Mouse (Mus musculus) CD4-positive helper T cell, adult 2 months (primary cell): Measurements from ENCODE around the gene E130308A19Rik.

Experiments used
- DNase-seq: peaks from one replicate; pipeline ENCODE4 v3.0.0-alpha.2; 2012; ENCODE audit warnings: low read depth, missing footprints, low spot score

E130308A19Rik gene

DNA sequence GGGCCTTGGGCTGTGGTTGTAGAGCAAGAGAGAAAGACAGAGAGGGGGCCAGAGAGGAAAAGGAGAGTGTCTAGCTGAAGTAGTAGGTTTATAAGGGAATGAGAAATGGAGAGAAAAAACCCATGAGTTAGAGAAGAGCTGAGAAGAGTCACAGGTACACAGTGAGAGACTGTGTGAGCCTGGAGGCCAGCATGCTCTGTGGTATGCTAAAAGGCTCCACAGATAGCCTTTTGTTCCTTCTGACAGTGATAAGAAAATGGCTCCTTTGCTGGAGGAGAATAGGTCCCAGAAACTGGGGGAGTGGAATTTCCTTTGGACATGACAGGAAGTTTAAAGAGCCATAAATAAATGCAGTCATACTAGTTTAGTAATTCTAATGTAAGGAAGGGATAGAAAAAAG is 13.2 kb downstream of the E130308A19Rik start:
- DNase-seq = no peak

DNA sequence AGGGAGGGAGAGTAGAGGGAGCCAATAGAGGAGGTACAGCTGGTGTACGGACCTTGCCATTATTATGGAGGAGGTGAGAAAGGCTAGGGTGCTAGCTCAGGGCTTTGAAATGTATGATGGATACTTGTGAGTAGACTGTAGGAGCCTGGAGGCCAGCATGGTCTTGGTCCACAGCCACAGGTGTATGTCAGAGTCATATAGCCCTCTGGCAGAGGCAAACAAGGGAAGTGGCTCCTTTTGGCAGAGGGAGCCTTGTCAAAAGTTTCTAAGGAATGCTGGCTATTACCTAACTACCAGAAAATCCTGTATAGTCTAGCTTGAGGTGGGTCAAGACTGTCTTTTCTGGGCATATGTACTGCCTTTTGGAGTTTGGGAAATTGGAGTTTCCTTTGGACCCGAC is 14.7 kb downstream of the E130308A19Rik start:
- no peak for DNase-seq

DNA sequence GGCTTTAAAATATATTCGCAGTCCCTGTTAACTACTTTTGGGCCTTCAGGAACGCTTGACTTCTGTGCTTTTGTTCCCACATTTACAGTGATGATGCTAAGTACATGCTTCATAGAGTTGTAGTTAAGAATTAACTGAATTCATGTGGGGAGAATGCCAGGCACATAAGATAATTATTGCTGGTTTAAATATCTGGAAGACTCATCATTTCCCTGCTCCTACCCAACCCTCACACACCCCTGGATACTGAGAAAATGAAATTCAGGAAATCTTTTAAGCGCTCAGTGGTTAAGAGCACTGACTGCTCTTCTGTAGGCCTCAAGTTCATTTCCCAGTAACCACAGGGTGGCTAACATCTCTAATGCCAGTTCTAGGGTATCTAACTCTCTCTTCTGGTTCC is 16.0 kb downstream of the E130308A19Rik start:
- no peak for DNase-seq

DNA sequence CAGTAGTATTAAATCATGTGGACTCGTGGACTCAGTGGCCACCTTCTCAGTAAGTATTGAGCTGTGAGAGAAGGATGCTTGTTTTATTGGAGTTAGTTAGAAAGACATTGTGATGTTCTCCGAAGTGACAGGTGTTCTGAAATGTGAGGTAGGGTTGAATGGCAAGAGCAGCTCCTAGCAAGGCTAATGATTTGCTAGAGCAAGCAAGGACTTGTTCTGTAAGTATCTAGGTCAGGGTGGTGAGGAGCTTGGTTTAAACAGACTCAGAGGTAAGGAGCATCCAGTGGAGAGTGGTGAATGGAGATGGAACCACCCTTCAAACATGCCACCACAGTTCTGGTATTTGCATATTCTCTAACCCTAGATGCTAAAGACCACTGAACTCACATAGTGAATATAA is 16.6 kb downstream of the E130308A19Rik start:
- DNase-seq = no peak

DNA sequence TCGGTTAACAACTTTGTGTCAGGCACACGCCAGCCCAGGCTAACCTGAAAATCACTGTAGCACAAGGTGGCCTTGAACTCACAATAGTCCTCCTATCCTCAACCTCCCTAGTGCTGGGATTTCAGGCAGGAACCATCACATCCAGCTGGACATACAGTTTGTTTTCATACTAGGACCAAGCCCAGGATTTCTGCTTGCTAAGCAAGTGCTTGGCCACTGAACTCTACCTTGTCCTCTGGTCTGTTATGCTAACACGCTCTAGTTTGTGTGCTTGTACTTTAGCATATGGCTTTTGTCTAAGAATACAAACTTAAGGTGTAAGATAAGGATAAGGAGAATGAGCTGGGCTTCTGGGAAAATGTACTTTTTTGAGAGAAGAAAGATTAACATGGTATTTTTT is 18.4 kb downstream of the E130308A19Rik start:
- no peak for DNase-seq

DNA sequence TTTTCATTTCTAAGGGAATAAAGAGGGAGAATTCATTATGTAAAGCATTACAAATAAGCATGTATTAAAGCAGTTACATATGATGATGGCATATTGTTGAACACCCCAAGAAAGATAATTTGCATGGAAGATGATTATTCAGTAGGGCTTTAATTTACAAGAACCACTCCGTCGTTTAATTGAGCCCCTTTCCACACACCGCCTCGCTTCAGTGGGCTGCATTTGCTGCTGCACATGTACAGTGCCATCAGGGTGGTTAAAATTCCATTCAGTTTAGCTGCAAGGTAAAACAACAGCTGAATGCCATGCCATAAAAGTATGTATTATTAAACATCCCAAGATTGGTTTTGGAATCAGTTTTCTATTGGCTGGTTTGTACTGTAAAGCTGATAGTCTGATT is 19.0 kb downstream of the E130308A19Rik start:
- no peak for DNase-seq

DNA sequence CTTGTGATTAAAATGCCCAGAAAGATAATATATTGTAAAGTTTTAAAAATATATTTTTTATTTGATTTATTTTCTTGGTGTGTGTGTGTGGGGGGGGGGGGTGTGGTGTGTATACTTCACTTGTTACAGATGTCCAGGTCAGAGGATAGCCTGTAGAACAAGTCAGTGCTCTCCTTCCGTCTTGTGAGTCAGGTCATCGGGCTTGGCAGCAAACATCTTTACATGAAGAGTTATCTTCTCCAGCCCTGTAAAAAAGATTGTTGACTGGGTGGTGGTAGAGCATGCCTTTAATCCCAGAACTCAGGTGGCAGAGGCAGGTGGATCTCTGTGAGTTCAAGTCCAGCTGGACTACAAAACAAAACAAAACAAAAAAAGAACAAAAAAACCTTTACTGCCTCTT is 19.6 kb downstream of the E130308A19Rik start:
- no peak for DNase-seq

DNA sequence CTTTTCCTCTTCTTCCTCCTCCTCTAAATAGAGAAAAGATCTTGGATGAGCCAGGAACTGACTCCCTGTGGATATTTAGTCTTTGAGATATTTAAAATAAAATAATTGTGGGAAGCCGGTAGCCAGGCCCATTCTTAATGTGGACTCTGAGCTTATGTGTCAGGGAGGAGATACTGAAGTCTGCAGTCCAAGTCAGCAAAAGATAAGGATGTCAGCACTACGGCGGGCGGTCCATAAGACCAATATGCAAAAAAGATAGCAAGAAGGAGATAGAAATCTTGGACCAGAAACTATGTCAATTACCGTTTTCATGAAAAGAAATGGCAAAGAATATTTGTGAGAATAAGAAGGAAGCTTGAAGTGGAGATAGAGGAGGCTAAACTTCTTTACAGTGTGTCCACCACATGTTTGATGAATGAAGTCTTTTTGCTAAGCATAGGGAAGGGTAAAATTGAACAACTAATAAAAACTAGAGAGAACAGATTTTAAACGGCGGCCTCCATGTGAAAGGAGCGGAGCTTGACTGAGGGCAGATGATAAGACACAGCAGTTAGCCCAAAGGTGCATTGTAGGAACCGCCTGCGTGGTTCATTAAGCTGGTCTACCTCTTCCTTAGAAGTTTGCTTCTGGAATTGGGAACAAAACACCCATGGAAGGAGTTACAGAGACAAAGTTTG is 20.1 kb downstream of the E130308A19Rik start:
- no peak for DNase-seq

DNA sequence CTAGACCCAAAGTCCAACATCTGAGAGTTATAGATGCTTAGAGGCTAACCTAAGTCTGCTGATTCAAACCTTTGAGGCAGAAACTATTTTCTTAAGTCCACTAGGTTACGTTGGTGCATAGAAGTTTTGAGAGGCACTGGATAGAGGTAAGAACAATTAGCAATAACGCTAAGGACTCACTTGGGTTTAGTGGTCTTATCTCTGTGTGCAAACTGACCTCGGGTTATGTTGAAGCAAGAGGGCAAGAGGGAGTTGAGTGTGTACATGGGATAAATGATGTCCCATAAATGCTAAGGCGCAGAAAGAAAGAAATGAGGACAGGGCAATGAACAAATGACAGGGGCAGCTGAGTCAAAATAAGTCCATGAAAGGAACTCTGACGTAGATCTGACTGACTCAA is 23.1 kb downstream of the E130308A19Rik start:
- no peak for DNase-seq

DNA sequence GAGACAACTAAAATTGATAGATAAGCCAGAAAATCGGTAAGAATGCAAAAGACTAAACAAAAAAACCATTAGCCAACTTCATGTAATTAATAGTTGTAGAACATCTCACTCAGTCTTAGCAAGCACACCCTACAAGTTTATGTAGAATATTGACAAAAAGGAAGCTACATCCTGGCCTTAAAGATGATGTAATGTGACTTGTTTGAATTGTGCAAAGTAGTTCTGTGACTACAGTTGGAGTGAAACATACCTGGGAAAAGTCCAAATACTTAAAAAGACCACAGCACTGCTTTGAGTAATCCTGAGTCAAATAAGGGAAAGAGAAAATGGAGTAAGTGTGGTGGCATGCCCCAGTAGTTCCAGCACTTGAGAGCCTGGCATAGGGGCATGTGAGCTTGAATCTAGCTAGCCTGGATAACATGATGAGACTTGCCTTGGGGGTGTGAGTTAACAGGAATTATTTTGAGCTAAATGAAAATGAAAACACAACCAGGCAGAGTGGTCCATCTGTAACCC is 26.2 kb downstream of the E130308A19Rik start:
- DNase-seq = no peak

DNA sequence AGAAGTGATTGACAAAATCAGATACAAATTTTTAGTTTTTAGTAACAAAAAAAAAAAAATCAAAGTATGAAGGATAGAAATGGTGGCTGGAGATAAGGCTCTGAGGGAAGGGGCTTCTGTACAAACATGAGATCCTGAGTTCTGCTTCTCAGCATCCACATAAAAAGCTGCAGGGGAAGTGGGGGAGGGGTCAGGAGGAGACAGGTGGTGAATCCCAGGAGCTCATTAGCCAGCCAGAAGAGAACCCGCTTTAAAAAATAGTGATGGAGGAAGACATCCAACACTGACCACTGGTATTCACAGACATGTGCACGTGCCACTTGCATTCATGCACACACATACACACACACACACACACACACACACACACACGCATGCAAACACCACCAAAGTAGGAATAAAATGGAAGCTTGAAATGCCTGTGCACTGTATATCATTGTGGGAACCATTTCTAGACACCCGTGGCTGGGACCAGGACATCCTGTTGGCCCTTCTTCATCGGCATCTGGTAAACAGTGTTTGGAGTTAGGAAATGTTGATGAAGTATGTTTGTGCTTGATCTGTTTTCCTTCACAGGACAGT is 30.1 kb downstream of the E130308A19Rik start:
- DNase-seq = no peak

DNA sequence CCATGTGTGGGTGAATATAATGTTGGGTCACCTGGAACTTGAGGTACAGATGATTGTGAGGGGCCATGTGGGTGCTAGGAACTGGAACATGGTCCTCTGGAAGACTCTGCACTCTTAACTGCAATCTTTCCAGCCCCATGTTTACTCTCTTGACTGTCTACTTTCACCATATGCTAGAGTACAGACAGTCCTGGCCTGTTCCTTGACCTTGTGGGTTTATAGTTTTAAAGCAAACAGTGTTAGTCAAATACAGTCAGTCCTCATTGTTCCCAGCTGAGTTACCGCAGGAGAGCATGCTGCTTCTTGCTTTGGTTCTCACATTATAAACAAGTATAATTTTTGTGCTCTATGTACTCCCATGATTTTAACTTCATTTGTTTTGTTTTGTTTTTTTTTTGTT is 36.2 kb downstream of the E130308A19Rik start:
- DNase-seq = no peak

DNA sequence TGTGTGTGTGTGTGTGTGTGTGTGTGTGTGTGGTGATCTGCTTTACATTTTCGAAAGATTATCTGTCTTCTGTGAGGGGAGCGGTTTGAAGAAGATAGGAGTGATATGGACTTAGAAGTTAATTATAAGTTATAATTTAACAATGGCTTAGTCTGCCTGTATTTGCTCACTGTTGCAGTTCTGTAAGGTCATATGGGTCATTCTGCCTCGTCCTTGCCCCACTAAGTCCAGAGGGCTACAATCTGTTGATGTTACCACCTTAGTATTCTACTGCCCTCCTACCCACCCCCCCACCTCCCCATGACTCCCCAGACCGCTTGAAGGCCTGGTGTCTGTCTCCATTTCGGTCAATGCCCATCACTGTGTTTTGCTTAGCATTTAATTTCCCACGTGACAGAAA is 37.4 kb downstream of the E130308A19Rik start:
- no peak for DNase-seq

DNA sequence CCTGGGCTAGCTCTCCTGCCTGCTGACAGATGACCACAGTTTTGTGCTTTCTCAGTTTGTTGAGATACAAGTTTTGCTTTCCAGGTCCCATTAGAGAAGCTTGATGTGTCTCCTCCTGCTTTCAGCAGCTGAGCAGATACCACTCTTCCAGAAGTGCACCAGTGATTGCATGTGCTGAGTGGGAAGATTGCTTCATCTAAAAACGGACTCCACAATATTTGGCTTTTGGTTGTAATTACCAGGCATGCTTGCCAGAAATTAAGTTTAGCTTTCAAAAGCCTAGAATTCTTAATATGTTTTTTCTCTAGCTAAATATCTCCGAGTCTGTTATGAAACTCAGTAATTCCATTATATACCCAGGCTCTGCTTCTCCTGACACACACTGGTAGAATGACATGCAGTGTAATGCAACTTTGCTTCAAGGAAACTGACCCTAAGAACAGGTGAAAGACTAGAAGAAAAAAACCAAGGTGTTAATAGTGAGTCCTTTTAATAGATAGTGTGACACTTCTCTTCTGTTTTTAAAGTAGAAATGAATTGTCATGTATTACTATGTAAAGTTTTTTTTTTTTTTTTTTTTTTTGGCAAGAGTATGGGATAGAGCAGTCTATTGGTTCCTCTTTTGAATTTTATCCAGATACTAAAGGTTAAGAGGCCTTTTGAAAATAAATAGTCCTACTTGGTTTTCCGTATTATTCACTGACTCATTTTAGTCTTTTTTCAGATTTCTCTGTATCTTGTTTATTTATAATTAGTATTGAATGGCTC is 40.7 kb downstream of the E130308A19Rik start:
- no peak for DNase-seq

DNA sequence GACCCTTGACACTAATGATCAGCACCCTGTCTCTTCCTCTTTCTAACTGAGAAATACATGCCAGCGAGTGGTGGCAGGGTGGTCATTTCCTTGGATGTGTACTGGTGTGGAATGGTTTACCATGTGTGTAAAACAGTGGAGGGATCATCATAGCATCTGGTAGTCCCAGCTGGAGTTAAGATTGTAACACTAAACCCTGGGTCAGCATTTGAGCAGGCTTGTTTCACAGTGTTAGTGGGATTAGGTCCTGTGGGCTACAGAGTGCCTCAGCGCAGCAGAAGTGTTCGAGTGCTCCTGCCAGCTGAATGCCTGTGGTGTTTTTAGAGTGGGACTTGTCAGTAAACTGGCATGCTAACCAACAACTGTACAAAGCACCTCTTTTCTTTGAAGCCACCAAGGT is 42.0 kb downstream of the E130308A19Rik start:
- DNase-seq = no peak

DNA sequence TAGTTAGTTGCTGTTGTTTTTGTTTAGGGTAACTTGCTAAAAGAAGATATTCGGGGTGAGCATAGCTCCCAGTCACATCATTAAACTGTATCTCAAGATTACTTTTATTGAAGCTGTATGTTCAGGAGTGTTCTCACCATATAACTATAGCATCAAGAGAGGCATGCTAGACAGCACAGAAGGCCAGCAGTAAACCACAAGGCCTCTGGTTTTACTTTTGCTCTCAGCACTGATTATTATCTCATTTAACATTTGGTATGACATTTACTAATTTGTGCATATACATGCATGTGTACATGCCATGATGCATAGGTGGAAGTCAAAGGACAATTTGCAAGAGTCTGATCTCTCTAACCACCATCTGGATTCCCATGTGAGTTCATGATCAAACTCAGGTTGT is 43.1 kb downstream of the E130308A19Rik start:
- DNase-seq = no peak

DNA sequence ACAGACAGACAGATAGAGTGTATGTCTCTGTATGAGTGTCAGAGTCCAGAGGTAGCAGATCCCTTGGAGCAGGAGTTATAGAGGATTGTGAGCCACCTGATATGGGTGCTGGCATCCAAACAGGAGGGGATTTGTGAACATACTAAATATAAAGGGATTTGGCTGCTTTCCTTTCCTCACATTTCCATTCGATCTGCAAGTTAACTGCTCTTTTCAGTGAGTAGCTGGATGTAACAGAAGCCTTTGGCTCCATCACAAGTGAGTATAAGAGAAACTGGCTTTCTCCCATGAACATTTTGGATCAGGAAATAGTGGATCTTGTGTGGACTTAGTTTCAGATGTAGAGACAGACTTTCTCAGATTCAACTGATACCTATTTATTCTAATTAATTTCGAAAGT is 44.0 kb downstream of the E130308A19Rik start:
- DNase-seq = no peak

DNA sequence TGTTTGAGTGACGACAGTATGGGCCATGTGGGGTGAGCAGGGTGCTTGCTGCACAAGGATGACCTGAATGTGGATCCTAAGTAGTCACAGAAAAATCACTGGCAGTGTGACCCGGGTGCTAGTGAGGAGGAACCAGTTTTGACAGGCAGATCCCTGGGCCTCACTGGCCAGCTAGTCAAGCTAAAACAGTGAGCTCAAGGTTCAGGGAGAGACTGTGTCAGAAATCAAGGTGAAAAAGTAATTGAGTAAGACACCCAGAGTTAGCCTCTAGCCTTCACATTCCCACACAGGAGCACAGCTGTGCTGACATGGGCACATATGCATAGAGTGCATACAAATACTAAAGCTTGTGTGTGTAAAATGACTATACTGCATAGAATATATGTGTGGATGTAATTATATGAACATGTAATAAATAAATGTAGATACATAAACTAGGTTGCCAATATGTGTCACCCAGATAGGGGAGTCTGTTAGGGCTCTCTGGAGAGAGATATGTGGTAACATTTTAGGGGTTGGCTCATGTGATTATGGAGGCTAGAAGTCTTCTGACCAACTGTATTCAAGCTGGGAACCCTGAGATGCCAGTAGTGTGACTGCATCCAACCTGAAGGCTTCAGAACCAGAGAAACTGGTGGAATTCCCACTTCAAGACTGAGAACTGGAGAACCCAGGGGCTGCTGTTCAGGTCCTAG is 47.6 kb downstream of the E130308A19Rik start:
- no peak for DNase-seq

DNA sequence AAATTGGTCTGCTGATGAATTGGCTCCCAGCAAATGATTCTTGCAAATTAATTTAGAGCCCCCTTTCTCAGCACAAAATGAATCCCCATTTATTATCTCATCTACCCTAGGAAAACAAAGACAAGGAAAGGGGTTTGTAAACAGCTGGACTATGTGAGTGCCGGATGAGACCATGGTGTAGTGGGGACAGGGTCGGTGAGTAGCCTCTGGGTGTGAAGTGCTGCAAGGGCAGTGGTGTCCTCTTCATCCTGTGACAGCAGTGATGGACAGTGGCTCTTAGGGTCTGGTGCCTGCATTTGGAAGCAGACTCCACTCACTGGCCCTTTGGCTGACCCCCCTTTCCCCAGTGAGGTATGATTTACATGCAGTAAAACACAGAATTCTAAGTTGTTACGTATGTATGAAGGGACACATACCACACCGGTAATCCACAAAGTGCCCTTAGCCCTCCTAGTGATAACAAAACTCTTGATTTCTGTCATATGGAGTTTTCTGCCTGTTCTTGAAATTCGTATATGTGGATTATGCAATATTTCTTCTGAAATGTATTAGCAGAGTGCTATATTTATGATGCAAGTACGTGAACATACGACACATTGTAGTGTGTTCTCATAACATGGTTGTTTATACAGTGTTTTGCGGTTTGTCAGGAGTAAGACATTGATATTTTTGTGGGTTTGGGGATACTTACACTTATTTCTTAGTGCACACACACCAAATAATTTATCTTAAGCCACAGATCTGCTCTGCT is 49.1 kb downstream of the E130308A19Rik start:
- no peak for DNase-seq

DNA sequence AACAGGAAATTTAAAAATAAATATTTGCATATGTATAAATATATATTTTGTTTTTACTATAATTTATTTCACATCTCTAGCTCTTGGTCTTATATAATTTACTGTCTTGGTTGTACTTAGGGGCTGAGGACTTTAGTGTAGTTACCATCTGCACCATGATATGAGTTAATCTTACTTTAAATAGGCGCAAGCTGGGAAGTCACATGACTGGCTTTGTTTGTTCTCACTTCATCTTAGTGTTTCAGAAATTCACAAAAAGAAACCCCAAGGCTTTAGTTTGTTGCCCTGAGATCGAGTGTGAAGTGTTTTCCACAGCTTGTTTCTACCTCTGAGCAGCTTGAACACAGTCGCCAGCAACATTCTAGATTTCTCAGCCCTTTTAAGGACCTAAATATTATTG is 49.7 kb downstream of the E130308A19Rik start:
- DNase-seq = no peak

DNA sequence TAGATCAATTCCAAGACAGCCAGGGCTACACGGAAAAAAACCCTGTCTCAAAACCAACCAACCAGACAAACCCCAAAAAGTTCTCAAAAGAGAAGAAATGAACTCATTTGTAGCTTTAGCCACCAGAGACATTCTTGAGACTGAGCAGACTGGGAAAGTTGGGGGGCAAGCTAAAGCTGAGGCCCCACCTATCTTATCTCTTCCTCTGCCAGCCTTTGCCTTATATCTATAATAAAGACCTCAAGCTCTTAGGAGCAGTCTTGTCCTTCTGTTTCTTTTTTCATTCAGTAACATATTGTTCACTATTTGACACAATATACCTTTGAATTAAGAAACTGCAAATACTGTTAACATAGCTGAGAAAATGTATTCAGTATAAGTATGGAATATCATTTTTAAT is 55.4 kb downstream of the E130308A19Rik start:
- DNase-seq = no peak
